In the genomic region with DNA sequence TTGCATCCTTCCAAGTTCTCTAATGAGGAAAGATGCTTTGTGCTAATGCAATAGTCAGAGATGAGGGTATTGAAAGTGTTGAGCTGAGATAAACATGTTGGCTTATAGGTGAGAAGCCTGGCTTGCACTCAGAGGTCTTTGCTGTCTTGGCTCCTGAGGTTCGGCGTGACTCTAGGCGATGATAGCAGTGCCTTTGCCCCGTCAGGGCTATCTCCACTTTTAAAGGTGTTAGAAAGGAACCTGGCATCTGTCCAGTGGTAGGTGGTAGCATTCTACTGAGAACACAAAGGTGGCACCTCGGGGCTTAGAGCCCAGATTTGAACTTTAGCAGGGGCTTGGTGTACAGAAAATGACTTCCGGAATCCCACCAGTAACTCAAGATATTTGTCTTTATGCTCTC, we compare ENCODE assay signal across 18 mouse cellular contexts.
"Had no signal": no experiment of that assay in that cellular context is flagged by ENCODE, and none has a peak within 500 bp of the region (broad histone marks: within the 10 kb centered on the region; RNA-seq: fewer than 3 reads in every experiment).

No protein-coding gene starts in this region.

- DNase-seq: lung, adult 18-20 months; lung, embryonic 14.5 days; lung, postnatal 10 days; lung, postnatal 4 days; retina, postnatal 1 day; right cerebral cortex, adult 18-20 months; right cerebral cortex, postnatal 25 days; right cerebral cortex, postnatal 4 days; spleen, adult 18-20 months; thymus, adult 18-20 months; thymus, postnatal 14 days; thymus, postnatal 36 days had no signal

- H3K27ac ChIP-seq: midbrain, embryonic 10.5 days; midbrain, embryonic 13.5 days; neural tube, embryonic 13.5 days; neural tube, embryonic 15.5 days had no signal

- ATAC-seq: midbrain, embryonic 13.5 days; midbrain, embryonic 16.5 days had no signal

- H3K9me3 ChIP-seq: midbrain, embryonic 10.5 days; midbrain, embryonic 13.5 days; neural tube, embryonic 13.5 days; neural tube, embryonic 15.5 days had no signal

- H3K4me3 ChIP-seq: midbrain, embryonic 10.5 days; midbrain, embryonic 13.5 days; myocyte; neural tube, embryonic 13.5 days; neural tube, embryonic 15.5 days had no signal

- H3K4me1 ChIP-seq: midbrain, embryonic 10.5 days; neural tube, embryonic 13.5 days; neural tube, embryonic 15.5 days had no signal

- H3K36me3 ChIP-seq: midbrain, embryonic 10.5 days; midbrain, embryonic 13.5 days; neural tube, embryonic 13.5 days; neural tube, embryonic 15.5 days had no signal

- H3K27me3 ChIP-seq: midbrain, embryonic 13.5 days; neural tube, embryonic 13.5 days; neural tube, embryonic 15.5 days had no signal

- H3K9ac ChIP-seq: lung, embryonic 14.5 days; midbrain, embryonic 13.5 days; neural tube, embryonic 13.5 days; neural tube, embryonic 15.5 days had no signal

- H3K4me2 ChIP-seq: lung, embryonic 14.5 days; midbrain, embryonic 13.5 days; neural tube, embryonic 13.5 days; neural tube, embryonic 15.5 days had no signal
